Mouse (Mus musculus): Measurements from ENCODE around the gene Mcu. TPM values are rescaled to one million over a fixed set of nuclear protein-coding genes. Genes with fewer than 3 reads are reported as not detected.

Gene Mcu
- total RNA-seq, 2 experiments from 2014 or later = 36.0 to 42.0 TPM

DNA sequence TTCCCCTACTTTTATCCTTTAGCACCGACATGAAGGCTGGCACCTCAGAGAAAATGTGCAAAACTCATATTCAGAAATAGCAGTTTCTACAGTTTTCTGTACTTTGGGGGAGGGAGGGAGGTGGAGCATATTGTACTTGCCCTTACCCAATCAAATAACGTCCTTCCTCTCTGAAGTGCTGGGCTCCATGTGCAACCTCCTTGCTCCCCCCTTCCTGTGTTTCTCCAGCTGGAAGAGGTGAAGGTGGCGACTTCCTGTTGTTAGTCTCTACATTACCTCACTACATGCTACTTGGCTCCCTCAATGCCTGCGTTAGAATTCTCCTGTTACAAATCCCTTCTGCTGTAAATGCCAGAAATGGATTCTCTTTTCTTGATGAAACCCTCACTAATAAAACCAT, 54.0 kb downstream of the Mcu start:
- intact Hi-C loops (cut with DNase I) = no loop called here
- Histone ChIP-seq H3K4me3 (no peak overlapping the region), H3K27ac (no peak overlapping the region)
- TF ChIP-seq CTCF (IDR thresholded peaks at IDR 0.05) = no peak
- no peak for DNase-seq

DNA sequence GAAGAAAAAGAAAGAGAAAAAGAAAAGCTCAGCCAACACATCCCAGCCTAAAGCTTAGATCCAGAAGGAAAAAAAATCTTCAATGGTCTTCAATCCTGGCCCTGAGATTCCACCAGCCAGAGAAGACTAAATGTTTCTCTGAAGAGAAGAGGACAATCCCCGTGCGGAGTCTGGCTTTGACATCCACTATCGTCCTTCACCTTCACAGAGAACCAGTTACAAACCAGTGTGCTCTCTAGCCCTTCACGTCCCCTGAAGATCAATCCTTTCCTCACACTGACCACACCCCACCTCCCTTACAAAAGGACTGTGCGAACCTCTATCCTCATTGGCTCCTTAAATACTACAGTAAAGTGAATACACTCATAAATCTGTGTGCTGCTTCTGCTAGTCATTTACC, 56.4 kb downstream of the Mcu start:
- no peak overlapping the region for H3K4me3 ChIP-seq
- no peak overlapping the region for H3K27ac ChIP-seq
- TF ChIP-seq CTCF (IDR thresholded peaks at IDR 0.05) = no peak
- no peak for DNase-seq
- intact Hi-C loops (cut with DNase I) = no loop called here

DNA sequence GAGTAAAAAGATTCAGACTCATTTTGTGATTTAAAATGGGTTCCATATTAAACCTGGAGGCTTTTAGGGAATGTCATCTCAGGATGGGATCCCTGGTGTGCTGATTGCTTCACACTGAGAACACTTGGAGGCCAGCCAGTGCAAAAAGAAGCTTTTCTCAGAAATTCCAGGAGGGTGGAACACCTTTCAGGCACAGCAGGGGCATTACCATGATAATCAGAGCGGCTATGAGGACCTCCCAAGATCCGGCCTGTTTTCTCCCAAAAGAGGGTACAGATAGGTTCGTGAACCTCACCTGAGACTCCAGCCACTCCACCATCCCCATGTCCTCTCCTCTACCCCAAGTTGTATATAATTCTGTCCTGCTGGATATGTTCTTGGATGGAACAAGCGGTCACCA, 57.9 kb downstream of the Mcu start:
- DNase-seq = no peak
- Histone ChIP-seq H3K27ac (no peak overlapping the region), H3K4me3 (no peak overlapping the region)
- no peak for TF ChIP-seq CTCF (IDR thresholded peaks at IDR 0.05)
- intact Hi-C loops (cut with DNase I) = no loop called here

DNA sequence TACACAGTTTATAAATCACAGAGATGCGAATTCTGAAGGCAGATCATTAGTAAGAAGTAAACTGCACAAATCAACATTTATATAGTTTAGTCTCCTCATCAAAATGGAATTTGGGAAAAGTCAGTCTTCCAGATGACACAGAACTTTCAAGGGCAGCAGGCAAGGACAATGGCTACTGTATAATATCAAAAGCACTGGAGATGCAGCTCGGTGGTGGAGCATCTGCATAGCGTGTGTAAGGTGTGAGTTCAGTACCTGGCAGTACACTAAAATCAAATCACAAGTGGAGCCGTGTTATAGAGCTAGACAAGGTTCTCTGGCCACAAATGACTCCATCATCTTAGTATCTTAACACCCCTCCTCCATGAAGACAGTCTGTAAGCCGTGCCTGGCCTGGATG, 58.3 kb downstream of the Mcu start:
- Histone ChIP-seq H3K27ac (no peak overlapping the region), H3K4me3 (no peak overlapping the region)
- TF ChIP-seq CTCF (IDR thresholded peaks at IDR 0.05) = no peak
- no peak for DNase-seq
- intact Hi-C loops (cut with DNase I) = no loop called here

DNA sequence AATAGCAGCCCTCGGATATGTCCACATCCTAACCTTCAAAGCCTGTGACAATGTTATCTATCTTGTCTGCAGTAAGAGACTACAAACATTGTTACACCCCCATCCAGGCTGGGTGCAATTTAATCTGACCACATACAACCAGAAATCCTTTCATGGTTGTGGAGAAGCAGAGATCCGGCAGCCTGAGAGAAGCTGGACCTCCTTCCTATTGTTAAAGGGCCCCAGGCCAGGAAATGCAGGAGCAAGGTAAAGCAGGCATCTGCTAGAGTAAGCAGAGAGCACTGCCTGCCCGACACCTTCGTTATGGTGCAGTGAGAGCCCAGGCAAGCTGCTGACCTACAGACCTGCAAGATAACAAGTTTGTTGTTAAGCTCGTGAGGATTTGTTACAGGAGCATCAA, 60.0 kb downstream of the Mcu start:
- no peak overlapping the region for H3K4me3 ChIP-seq
- intact Hi-C loops (cut with DNase I) = no loop called here
- H3K27ac ChIP-seq = no peak overlapping the region
- DNase-seq = no peak
- no peak for TF ChIP-seq CTCF (IDR thresholded peaks at IDR 0.05)

DNA sequence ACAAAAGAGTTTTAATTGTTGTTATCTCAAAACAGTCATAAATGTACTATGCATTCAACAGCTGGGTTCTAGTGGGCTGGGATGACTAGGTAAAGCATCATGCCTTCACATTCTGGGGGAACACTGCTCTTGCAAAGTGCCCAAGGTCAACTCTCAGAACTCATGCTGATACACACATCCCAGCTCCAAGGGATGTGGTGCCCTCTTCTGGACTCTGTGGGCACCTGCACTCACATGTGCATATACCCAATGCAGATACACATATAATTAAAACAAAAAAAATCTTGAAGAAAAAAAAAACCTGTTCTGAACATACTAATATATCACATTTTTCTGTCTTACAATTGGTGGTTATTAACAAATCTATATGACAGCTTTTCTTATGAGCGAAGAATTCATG, 62.2 kb downstream of the Mcu start:
- H3K27ac ChIP-seq = no peak overlapping the region
- no peak for DNase-seq
- TF ChIP-seq CTCF (IDR thresholded peaks at IDR 0.05) = peak; percentile 21; the same call in 1 of the 2 replicates
- no peak overlapping the region for H3K4me3 ChIP-seq
- intact Hi-C loops (cut with DNase I) = no loop called here

DNA sequence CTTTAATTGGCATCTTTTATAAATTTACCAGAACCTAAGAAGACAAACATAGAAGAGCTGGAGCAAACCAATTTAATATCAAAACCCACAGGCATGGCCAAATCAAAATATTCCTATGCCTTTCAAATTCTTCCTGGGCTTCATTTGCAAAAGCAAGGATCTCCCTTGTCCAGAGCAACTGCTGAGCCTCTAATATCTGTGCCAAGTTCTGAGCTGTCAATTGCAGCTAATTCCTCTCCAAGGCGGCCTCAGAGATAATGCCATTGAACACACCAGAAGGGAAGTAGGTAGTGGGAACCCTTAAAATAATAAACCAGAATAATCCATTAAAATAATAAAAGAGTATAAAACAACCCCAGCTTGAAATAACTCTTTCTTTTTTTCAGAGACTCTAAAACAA, 64.0 kb downstream of the Mcu start:
- no peak overlapping the region for H3K27ac ChIP-seq
- no peak overlapping the region for H3K4me3 ChIP-seq
- DNase-seq = no peak
- intact Hi-C loops (cut with DNase I) = no loop called here
- no peak for TF ChIP-seq CTCF (IDR thresholded peaks at IDR 0.05)

DNA sequence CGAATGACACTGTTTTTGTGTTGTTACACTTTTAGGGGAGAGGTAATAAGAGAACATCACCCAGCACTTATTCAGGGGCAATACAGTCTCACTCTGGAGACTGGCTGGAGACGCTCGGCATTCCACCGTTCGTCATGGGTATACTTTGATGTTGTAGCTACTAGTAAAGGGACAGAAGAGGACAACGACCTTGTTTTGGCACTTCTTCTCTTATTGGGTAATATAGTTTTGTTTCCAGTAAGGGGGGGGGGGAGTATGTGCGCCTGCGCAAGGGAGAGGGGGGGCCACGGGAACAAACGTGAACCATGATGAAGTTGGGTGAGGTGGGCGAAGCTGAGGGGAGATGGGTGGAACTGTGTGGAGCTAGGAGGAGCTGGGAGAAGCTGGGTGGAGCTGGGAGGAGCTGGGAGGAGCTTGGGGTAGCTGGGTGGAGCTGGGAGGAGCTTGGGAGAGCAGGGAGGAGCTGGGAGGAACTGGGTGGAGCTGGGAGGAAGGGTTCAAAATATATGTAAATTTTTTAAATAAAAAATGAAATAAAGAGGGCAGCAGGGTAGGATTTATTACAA, 67.6 kb downstream of the Mcu start:
- DNase-seq = no peak
- Histone ChIP-seq H3K27ac (no peak overlapping the region), H3K4me3 (no peak overlapping the region)
- no peak for TF ChIP-seq CTCF (IDR thresholded peaks at IDR 0.05)
- intact Hi-C loops (cut with DNase I) = no loop called here

DNA sequence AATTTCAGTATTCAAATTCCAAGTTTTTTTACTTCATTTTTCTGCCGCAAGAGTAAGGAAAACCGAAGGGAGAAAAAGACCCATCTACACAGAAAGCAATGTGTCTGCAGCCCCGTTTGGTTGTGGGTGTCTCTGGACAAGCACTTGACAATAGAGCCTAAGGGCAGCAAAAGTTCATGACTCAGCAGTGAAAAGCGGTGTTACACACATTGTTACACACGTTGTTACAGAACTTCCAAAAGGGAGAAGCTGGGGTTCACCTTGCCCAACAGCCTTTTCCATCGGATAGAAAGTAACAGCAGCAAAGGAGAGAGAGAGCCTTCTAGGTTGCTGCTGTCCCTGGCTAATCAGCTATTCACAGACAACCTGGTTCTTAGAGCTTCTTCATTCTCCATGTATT, 68.3 kb downstream of the Mcu start:
- H3K27ac ChIP-seq = no peak overlapping the region
- intact Hi-C loops (cut with DNase I) = no loop called here
- TF ChIP-seq CTCF (IDR thresholded peaks at IDR 0.05) = no peak
- DNase-seq = no peak
- H3K4me3 ChIP-seq = no peak overlapping the region

DNA sequence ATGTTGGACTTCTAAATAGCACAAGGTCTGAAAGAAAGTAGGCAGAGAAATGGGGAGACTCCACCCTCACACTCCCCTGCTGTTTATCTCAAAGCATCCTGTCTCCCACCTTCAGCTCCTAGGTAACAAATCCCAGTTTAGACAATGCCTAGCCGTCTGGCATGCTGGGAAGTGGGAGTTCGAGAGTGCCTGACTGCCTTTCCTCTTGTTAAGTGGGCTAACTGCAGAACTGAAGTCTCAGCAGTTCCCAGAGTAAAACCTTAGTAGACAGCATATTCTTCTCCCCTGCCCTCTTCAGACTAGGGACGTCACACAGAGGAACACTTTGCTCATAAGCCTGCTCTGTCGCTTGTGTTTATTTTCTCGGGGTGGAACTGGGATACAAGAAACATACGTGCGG, 69.1 kb downstream of the Mcu start:
- intact Hi-C loops (cut with DNase I) = no loop called here
- DNase-seq = no peak
- TF ChIP-seq CTCF (IDR thresholded peaks at IDR 0.05) = no peak
- no peak overlapping the region for H3K27ac ChIP-seq
- H3K4me3 ChIP-seq = no peak overlapping the region

DNA sequence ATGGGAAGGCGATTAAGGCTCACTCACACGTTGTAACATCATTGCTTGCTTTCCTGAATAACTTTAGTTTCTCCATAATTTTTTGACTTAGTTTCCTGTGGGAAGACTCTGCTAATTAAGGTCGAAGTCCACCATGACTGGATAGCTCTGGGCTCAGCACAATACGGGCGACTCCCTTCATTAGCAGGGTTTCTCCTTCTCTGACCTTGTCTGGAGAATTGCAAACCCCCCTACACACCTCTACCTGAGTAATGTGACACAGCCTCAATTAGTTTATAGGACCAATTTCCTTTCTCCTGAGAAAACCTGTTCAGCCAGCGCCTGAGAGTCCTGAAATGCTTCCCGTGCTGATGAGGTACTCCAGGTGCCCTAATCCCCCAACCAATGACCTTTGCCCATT, 71.3 kb downstream of the Mcu start:
- no peak overlapping the region for H3K4me3 ChIP-seq
- no peak for DNase-seq
- intact Hi-C loops (cut with DNase I) = no loop called here
- TF ChIP-seq CTCF (IDR thresholded peaks at IDR 0.05) = no peak
- H3K27ac ChIP-seq = no peak overlapping the region

DNA sequence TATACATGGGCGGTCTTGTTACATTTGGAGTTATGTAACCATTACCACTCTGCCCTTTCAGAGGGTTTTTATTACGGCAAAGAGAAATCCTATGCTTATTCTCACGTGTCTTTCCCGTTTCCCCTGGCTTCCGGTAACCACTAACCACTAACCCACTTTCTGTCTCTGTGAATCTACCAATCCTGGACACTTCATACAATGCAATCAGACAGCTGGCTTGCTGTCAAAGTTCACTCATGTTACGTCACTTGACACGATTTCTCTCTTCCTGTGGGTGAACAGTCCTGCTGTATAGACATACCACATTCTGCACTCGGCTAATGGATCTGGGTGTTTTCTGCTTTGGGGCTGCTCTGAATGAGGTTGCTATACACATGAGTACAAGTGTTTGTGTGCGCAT, 73.1 kb downstream of the Mcu start:
- H3K27ac ChIP-seq = 0 out of 2 replicates have a peak overlapping the region, but pooled peaks have one; percentile 8
- TF ChIP-seq CTCF (IDR thresholded peaks at IDR 0.05) = no peak
- intact Hi-C loops (cut with DNase I) = loop anchor here (5.0 kb wide), 1 partner anchor 54 kb away; no protein-coding TSS in a partner anchor
- no peak for DNase-seq
- no peak overlapping the region for H3K4me3 ChIP-seq

DNA sequence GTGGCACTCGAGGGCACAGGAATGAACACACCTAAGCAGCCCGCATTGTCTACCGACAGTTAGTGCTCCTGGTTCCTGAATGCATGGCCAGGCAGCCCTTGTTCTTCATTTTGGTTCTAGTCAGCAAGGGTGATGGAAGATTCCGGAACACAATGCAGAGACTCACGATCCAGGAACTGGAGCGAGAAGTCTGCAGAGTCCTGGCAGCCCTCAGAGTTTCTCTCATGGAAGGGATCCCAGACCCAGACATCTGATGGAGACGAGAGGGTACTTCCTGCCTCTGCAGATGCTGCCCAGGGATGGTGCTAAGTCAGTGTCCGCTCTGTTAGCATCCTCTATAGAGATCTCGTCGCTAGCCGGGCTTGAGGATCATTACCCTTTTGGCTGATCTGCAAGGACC, 75.0 kb downstream of the Mcu start:
- Histone ChIP-seq H3K27ac (no peak overlapping the region), H3K4me3 (no peak overlapping the region)
- TF ChIP-seq CTCF (IDR thresholded peaks at IDR 0.05) = no peak
- DNase-seq = no peak
- intact Hi-C loops (cut with DNase I) = loop anchor here (5.0 kb wide), 1 partner anchor 56 kb away; no protein-coding TSS in a partner anchor

DNA sequence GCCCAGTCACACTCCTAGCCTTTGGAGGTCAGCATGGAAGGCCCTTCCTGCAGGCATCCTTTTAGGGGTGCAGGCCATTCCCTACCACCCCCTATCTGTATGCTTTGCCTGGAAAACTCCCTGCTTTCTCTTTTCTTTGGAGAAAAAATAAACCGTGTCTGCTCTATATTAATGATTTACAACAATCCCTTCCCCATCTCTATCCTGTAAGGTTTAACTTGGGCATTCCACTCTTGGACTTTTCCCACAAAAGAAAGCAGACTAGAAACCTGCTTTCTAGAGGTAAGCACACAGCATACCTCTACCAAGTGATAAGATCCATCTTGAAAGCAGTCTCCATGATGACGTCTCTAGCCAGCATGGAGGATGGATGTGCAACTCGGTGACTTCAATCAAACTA, 75.9 kb downstream of the Mcu start:
- no peak for TF ChIP-seq CTCF (IDR thresholded peaks at IDR 0.05)
- no peak overlapping the region for H3K27ac ChIP-seq
- intact Hi-C loops (cut with DNase I) = loop anchor here (5.0 kb wide), 1 partner anchor 57 kb away; no protein-coding TSS in a partner anchor
- H3K4me3 ChIP-seq = no peak overlapping the region
- DNase-seq = no peak

Data from gastrocnemius, adult 2 months (tissue).